Mouse (Mus musculus): ENCODE results near the gene Cpsf6.

DNA sequence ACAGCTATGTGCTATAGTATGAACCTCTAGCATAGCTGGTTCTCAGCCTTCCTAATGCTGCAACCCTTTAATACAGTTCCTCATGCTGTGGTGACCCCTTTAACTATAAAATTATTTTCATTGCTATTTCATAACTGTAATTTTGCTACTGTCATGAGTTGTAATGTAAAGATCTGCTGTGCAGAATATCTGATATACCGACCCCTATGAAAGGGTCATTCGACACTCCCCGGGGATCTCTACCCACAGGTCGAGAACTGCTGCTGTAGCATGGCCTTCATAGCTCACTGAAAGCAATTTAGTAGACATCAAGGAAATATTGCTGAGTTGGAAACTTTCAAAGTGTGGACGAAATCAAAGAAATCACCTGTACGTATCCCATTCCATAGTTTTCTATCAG, 24.6 kb upstream of the Cpsf6 start:
- no peak for TF ChIP-seq CTCF (IDR thresholded peaks at IDR 0.05; ENCODE audit: low read depth, low read length)
- no peak for TF ChIP-seq POLR2A (IDR thresholded peaks at IDR 0.05; ENCODE audit: borderline replicate concordance, low read depth, low read length)

All from bone marrow macrophage, adult 2 months (primary cell).